Mouse (Mus musculus): ENCODE data around the gene Ptprr.

- TF ChIP-seq CTCF (IDR thresholded peaks at IDR 0.05; ENCODE audit: low read depth, low read length) (no peak), POLR2A (IDR thresholded peaks at IDR 0.05; ENCODE audit: extremely low read depth, insufficient read depth, low read length) (no peak)
Observed at GRCm38 (mm10) chr10:116112868-116113267, 94.9 kb downstream of the Ptprr start.
